Mouse (Mus musculus) small intestine, adult 2 months (tissue): ENCODE results near the gene Olfr675. TPM values are rescaled to one million over a fixed set of nuclear protein-coding genes. Genes with fewer than 3 reads are reported as not detected.
"Not testable (repeated sequence)": the region's sequence is repeated elsewhere in the genome, so short reads cannot be mapped to it uniquely, and the experiment has no call there.

Experiments
- H3K27ac ChIP-seq: fragments of 200-500 bp; 2 replicates; pipeline ENCODE4 v1.5.1; 2012; ENCODE audit warnings: low read depth, low read length, control low read depth, inconsistent platforms; ENCODE audit not compliant: insufficient read depth
- H3K27me3 ChIP-seq: fragments of 200-500 bp; 2 replicates; pipeline ENCODE4 v1.6.1; 2012; ENCODE audit warnings: mild to moderate bottlenecking, moderate library complexity, low read length, inconsistent platforms; ENCODE audit not compliant: control insufficient read depth, insufficient read depth
- H3K36me3 ChIP-seq: fragments of 200-500 bp; 2 replicates; pipeline ENCODE4 v1.6.1; 2012; ENCODE audit warnings: mild to moderate bottlenecking, low read length, control low read depth, inconsistent platforms; ENCODE audit not compliant: control insufficient read depth, insufficient read depth
- H3K4me1 ChIP-seq: fragments of 200-500 bp; 2 replicates; pipeline ENCODE4 v1.6.1; 2012; ENCODE audit warnings: low read length, inconsistent platforms, mixed read lengths; ENCODE audit not compliant: control insufficient read depth, insufficient read depth, insufficient read length
- H3K4me3 ChIP-seq: fragments of 200-500 bp; 2 replicates; pipeline ENCODE4 v1.5.1; 2012; ENCODE audit warnings: low read depth, mild to moderate bottlenecking, control low read depth, inconsistent platforms, low read length, moderate library complexity
- CTCF ChIP-seq: fragments of 200-500 bp; IDR thresholded peaks from 2 replicates; pipeline ENCODE4 v1.5.1; 2012; ENCODE audit warnings: low read depth, mild to moderate bottlenecking, control low read depth, inconsistent platforms, low read length, moderate library complexity, mixed read lengths; ENCODE audit not compliant: insufficient replicate concordance, insufficient read length; ENCODE audit errors: extremely low read depth
- POLR2A ChIP-seq: fragments of 200-500 bp; IDR thresholded peaks from 2 replicates; pipeline ENCODE4 v1.6.1; 2012; ENCODE audit warnings: low read depth, mild to moderate bottlenecking, control low read depth, inconsistent platforms, low read length, moderate library complexity
- WGBS: fragments of 180-500 bp; shearing (Covaris S2); methylation state at CpG from one replicate; pipeline ENCODE4 v1.1.7; 2018; 5-methylcytosine and 5-hydroxymethylcytosine counted together
- polyA plus RNA-seq: library from polyadenylated mRNA; depleted of rRNA; stranded (reverse); fragments of >200 nt; gene quantifications from 2 replicates; pipeline ENCODE4 v1.2.3, GENCODE M21; 2012; rRNA removed

The Olfr675 gene
- not detected in 2 replicates for polyA plus RNA-seq

GRCm38 (mm10) chr7:105028360-105028759 is at the start of gene Olfr675:
TSS of gene Olfr675 (minus strand) at chr7:105028460.
- Histone ChIP-seq H3K4me3 (no peak within 1 kb of the TSS), H3K27ac (no peak within 1 kb of the TSS), H3K36me3 (no peaks in the 10 kb centered on the region), H3K27me3 (no peaks in the 10 kb centered on the region), H3K4me1 (no peaks in the 10 kb centered on the region)
- WGBS = 75% methylated on average over 1 of the region's 1 CpGs
- TF ChIP-seq CTCF (no peak), POLR2A (no peak)

GRCm38 (mm10) chr7:105064175-105064574 is 35.9 kb upstream of the Olfr675 start, which contains the start of gene Olfr678:
TSS of gene Olfr678 (plus strand) at chr7:105064475.
- WGBS = 85% methylated on average over 1 of the region's 1 CpGs
- no peaks in the 10 kb centered on the region for H3K4me1 ChIP-seq

GRCm38 (mm10) chr7:105058951-105059350 is 30.7 kb upstream of the Olfr675 start:
- Histone ChIP-seq H3K36me3 (no peaks in the 10 kb centered on the region), H3K27ac (no peak overlapping the region), H3K27me3 (no peaks in the 10 kb centered on the region), H3K4me1 (no peaks in the 10 kb centered on the region), H3K4me3 (no peak overlapping the region)
- no peak for TF ChIP-seq CTCF
- TF ChIP-seq POLR2A = no peak

More at GRCm38 (mm10) chr7:105064175-105064574, 35.9 kb upstream of the Olfr675 start, which contains the start of gene Olfr678:
- no peak for TF ChIP-seq CTCF
- TF ChIP-seq POLR2A = no peak
- no peaks in the 10 kb centered on the region for H3K36me3 ChIP-seq
- no peak within 1 kb of the TSS for H3K4me3 ChIP-seq
- no peaks in the 10 kb centered on the region for H3K27me3 ChIP-seq
- H3K27ac ChIP-seq = no peak within 1 kb of the TSS

- H3K27ac ChIP-seq, H3K4me1 ChIP-seq, H3K36me3 ChIP-seq, H3K27me3 ChIP-seq, H3K4me3 ChIP-seq: not testable (repeated sequence)
- 29% methylated on average over 5 of the region's 5 CpGs for WGBS
Observed at GRCm38 (mm10) chr7:105033836-105034235, 5.6 kb upstream of the Olfr675 start.

- TF ChIP-seq CTCF = no peak
- TF ChIP-seq POLR2A = no peak
- H3K27ac ChIP-seq = no peak within 1 kb of the TSS
- no peaks in the 10 kb centered on the region for H3K27me3 ChIP-seq
- H3K36me3 ChIP-seq = no peaks in the 10 kb centered on the region
- H3K4me1 ChIP-seq = no peaks in the 10 kb centered on the region
- H3K4me3 ChIP-seq = no peak within 1 kb of the TSS
Observed at GRCm38 (mm10) chr7:105032398-105032797, 4.1 kb upstream of the Olfr675 start, which contains the start of gene Olfr676. TSS of gene Olfr676 (plus strand) at chr7:105032698.

- H3K36me3 ChIP-seq = no peaks in the 10 kb centered on the region
- no peaks in the 10 kb centered on the region for H3K27me3 ChIP-seq
- 70% methylated on average over 1 of the region's 1 CpGs for WGBS
- no peak overlapping the region for H3K27ac ChIP-seq
- H3K4me3 ChIP-seq = no peak overlapping the region
- TF ChIP-seq POLR2A = no peak
- TF ChIP-seq CTCF = no peak
- H3K4me1 ChIP-seq = no peaks in the 10 kb centered on the region
Observed at GRCm38 (mm10) chr7:105022530-105022929, 5.7 kb downstream of the Olfr675 start.

GRCm38 (mm10) chr7:105001929-105002328 is 26.3 kb downstream of the Olfr675 start, which contains the start of gene Olfr672:
TSS of gene Olfr672 (minus strand) at chr7:105002029.
- Histone ChIP-seq H3K27me3 (no peaks in the 10 kb centered on the region), H3K27ac (no peak within 1 kb of the TSS), H3K4me3 (no peak within 1 kb of the TSS), H3K36me3 (no peaks in the 10 kb centered on the region), H3K4me1 (no peaks in the 10 kb centered on the region)
- TF ChIP-seq CTCF (no peak), POLR2A (no peak)

- no peaks in the 10 kb centered on the region for H3K27me3 ChIP-seq
- no peaks in the 10 kb centered on the region for H3K4me1 ChIP-seq
- TF ChIP-seq CTCF (no peak), POLR2A (no peak)
- H3K27ac ChIP-seq = no peak within 1 kb of the TSS
- no peak within 1 kb of the TSS for H3K4me3 ChIP-seq
- no peaks in the 10 kb centered on the region for H3K36me3 ChIP-seq
- 38% methylated on average over 1 of the region's 1 CpGs for WGBS
Observed at GRCm38 (mm10) chr7:104979026-104979425, 49.2 kb downstream of the Olfr675 start, which contains the start of gene Olfr671. TSS of gene Olfr671 (minus strand) at chr7:104979126.

- H3K4me1 ChIP-seq, H3K4me3 ChIP-seq, H3K27me3 ChIP-seq, H3K36me3 ChIP-seq, H3K27ac ChIP-seq: not testable (repeated sequence)
- WGBS = 61% methylated on average over 2 of the region's 2 CpGs
Observed at GRCm38 (mm10) chr7:104972507-104972906, 55.8 kb downstream of the Olfr675 start.
